Mouse (Mus musculus): ENCODE results near the gene Lmo4.

DNA sequence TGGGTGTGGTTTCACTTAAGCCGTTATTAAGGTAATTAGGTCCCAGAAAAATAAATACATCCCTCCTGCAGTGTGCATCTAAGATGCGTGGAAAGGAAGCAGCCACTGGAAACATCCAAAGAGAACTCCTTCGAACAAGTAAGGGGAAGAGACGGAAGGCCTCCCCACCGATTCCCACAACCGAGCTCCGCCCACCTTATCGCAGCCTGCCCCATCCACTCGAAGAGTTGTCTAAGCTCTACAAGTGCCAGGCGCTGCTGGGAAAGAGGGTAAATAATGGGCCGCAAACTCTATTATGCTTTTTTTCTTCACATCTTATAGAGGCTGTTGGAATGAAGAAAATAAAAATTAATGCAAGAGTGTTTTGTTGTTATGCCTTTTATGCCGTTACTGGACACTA, 39.6 kb downstream of the Lmo4 start:
- no peak for TF ChIP-seq CTCF (IDR thresholded peaks at IDR 0.05; ENCODE audit: insufficient read depth, low read depth, low read length)
- TF ChIP-seq POLR2A (IDR thresholded peaks at IDR 0.05; ENCODE audit: insufficient read depth, low read depth, low read length), result no peak
